Mouse (Mus musculus) left cerebral cortex, postnatal 10 days (tissue): ENCODE measurements at regions not wholly inside any gene's neighbourhood (a gene's known extent, or its start where the extent isn't known, plus 50 kb on each side); places are given as distances from the start of the nearest gene placed in this dataset.
"Not testable (repeated sequence)": the region's sequence is repeated elsewhere in the genome, so short reads cannot be mapped to it uniquely, and the experiment has no call there.

Experiments used
- DNase-seq, 2 experiments: peaks; one replicate each; pipeline ENCODE4 v3.0.0; 2021 to 2022; ENCODE audit warnings: low spot score in 2 of 2, mixed read lengths in 1 of 2; ENCODE audit errors: extremely low spot score in 1 of 2
- intact Hi-C: fragments of 180-260 bp; cut with DNase I; formaldehyde crosslinking; loops from one replicate; pipeline ENCODE4 v1.15.1; 2025

GRCm38 (mm10) chr10:99320797-99321196 lies 57.8 kb downstream of the Dusp6 start:
- DNase-seq = no peak
- intact Hi-C loops = no loop called here

GRCm38 (mm10) chr10:99323358-99323757 lies 60.3 kb downstream of the Dusp6 start:
- intact Hi-C loops = no loop called here
- DNase-seq = peak; percentile 23 to 68

- intact Hi-C loops = no loop called here
- DNase-seq = peak in 1 of 2 experiments; percentile 19
Observed at GRCm38 (mm10) chr10:99327501-99327900, 64.5 kb downstream of the Dusp6 start.

GRCm38 (mm10) chr10:99328568-99328967 lies 65.5 kb downstream of the Dusp6 start:
- intact Hi-C loops = no loop called here
- no peak for DNase-seq

GRCm38 (mm10) chr10:99329469-99329868 lies 66.4 kb downstream of the Dusp6 start:
- DNase-seq = no peak
- intact Hi-C loops = no loop called here

- no peak for DNase-seq
- intact Hi-C loops = no loop called here
Observed at GRCm38 (mm10) chr10:99330519-99330918, 67.5 kb downstream of the Dusp6 start.

GRCm38 (mm10) chr10:99331876-99332275 lies 68.8 kb downstream of the Dusp6 start:
- intact Hi-C loops = no loop called here
- DNase-seq = no peak

- intact Hi-C loops = no loop called here
- DNase-seq = no peak
Observed at GRCm38 (mm10) chr10:99333831-99334230, 70.8 kb downstream of the Dusp6 start.

GRCm38 (mm10) chr10:99336091-99336490 lies 73.1 kb downstream of the Dusp6 start:
- intact Hi-C loops = no loop called here
- no peak for DNase-seq

GRCm38 (mm10) chr10:99338790-99339189 lies 75.8 kb downstream of the Dusp6 start:
- intact Hi-C loops, DNase-seq: not testable (repeated sequence)

GRCm38 (mm10) chr10:99339291-99339912 lies 76.4 kb downstream of the Dusp6 start:
- intact Hi-C loops = not testable (repeated sequence)

GRCm38 (mm10) chr10:99340057-99340456 lies 77.0 kb downstream of the Dusp6 start:
- DNase-seq, intact Hi-C loops: not testable (repeated sequence)

More at GRCm38 (mm10) chr10:99339291-99339912, 76.4 kb downstream of the Dusp6 start:
- DNase-seq = peak; percentile 31 to 77

GRCm38 (mm10) chr10:99349125-99349716 lies 86.2 kb downstream of the Dusp6 start:
- no peak for DNase-seq

GRCm38 (mm10) chr10:99353541-99354292 lies 90.7 kb downstream of the Dusp6 start:
- intact Hi-C loops = no loop called here
- no peak for DNase-seq

More at GRCm38 (mm10) chr10:99349125-99349716, 86.2 kb downstream of the Dusp6 start:
- intact Hi-C loops = no loop called here

- no peak for DNase-seq
- intact Hi-C loops = no loop called here
Observed at GRCm38 (mm10) chr10:99354352-99354751, 91.3 kb downstream of the Dusp6 start.

- intact Hi-C loops = no loop called here
- DNase-seq = no peak
Observed at GRCm38 (mm10) chr10:99355303-99355702, 92.3 kb downstream of the Dusp6 start.

GRCm38 (mm10) chr10:99356221-99356620 lies 93.2 kb downstream of the Dusp6 start:
- no peak for DNase-seq
- intact Hi-C loops = no loop called here

GRCm38 (mm10) chr10:99356883-99357282 lies 93.9 kb downstream of the Dusp6 start:
- DNase-seq = no peak
- intact Hi-C loops = no loop called here

- intact Hi-C loops = no loop called here
- no peak for DNase-seq
Observed at GRCm38 (mm10) chr10:99357347-99357746, 94.3 kb downstream of the Dusp6 start.

- DNase-seq = no peak
- intact Hi-C loops = no loop called here
Observed at GRCm38 (mm10) chr10:99358256-99358655, 95.2 kb downstream of the Dusp6 start.
